Mouse (Mus musculus): ENCODE data around the gene Akap7.
"Not testable (repeated sequence)": the region's sequence is repeated elsewhere in the genome, so short reads cannot be mapped to it uniquely, and the experiment has no call there.

GRCm38 (mm10) chr10:25163510-25163909 lies 144.2 kb downstream of the Akap7 start:
- peak; percentile 19; the same call in 1 of the 2 replicates for TF ChIP-seq CTCF (IDR thresholded peaks at IDR 0.05; ENCODE audit: extremely low read depth, insufficient read length, insufficient replicate concordance, low read depth, low read length)
- TF ChIP-seq POLR2A (IDR thresholded peaks at IDR 0.05; ENCODE audit: low read depth, low read length), result not testable (repeated sequence)
